Mouse (Mus musculus): ENCODE results near the gene Rpusd3. TPM values are rescaled to one million over a fixed set of nuclear protein-coding genes. Genes with fewer than 3 reads are reported as not detected.

Rpusd3 gene
- total and polyA plus RNA-seq, 3 experiments: 24.8 to 34.1 TPM; not detected in 1

- Histone ChIP-seq H3K79me2 (ENCODE audit: control insufficient read depth, insufficient read depth, low read length, poor library complexity) (peaks cover 18% of the 10 kb centered on the region), H3K4me1 (ENCODE audit: control insufficient read depth in 1 of 2, insufficient read depth in 2 of 2, low read length in 2 of 2) (peaks cover 4 to 16% of the 10 kb centered on the region in 2 experiments), H3K9me3 (replicated peaks; ENCODE audit: insufficient read depth, low read length) (no peaks in the 10 kb centered on the region), H3K27ac (ENCODE audit: control insufficient read depth, low read depth, low read length) (peak overlapping the region; percentile 55; the same call in 1 of the 2 replicates), H3K9ac (ENCODE audit: control insufficient read depth, low read depth, low read length, poor library complexity, severe bottlenecking) (peak overlapping the region; percentile 94), H3K4me3 (ENCODE audit: control insufficient read depth in 1 of 2, insufficient read depth in 1 of 2, low read depth in 2 of 2, low read length in 2 of 2) (peak overlapping the region; percentile 85 to 89), H3K27me3 (ENCODE audit: control insufficient read depth in 1 of 2, insufficient read depth in 2 of 2, low read length in 2 of 2) (no peaks in the 10 kb centered on the region), H3K36me3 (ENCODE audit: control insufficient read depth in 1 of 2, insufficient read depth in 2 of 2, low read length in 2 of 2) (peaks cover 12 to 13% of the 10 kb centered on the region in 2 experiments)
- TF ChIP-seq HCFC1 (IDR thresholded peaks at IDR 0.05; ENCODE audit: low read depth, low read length): no peak
- no peak for TF ChIP-seq ZMIZ1 (IDR thresholded peaks at IDR 0.05; ENCODE audit: low read depth, low read length)
- peak; percentile 55; the same call in 1 of the 2 replicates for TF ChIP-seq MAX (IDR thresholded peaks at IDR 0.05; ENCODE audit: low read length)
- peak; percentile 21; the same call in 1 of the 2 replicates for TF ChIP-seq USF1 (IDR thresholded peaks at IDR 0.05; ENCODE audit: low read depth, low read length)
- 0 out of 2 replicates have a peak, but pooled peaks have one; percentile 21 for TF ChIP-seq JUND (IDR thresholded peaks at IDR 0.05; ENCODE audit: low read depth, low read length)
- TF ChIP-seq E2F4 (IDR thresholded peaks at IDR 0.05; ENCODE audit: borderline replicate concordance, low read depth, low read length): no peak
- no peak for TF ChIP-seq ZKSCAN1 (IDR thresholded peaks at IDR 0.05; ENCODE audit: low read depth, low read length)
- peak; percentile 20; the same call in 1 of the 2 replicates for TF ChIP-seq SMC3 (IDR thresholded peaks at IDR 0.05; ENCODE audit: low read depth, low read length)
- peak; percentile 90 for TF ChIP-seq BHLHE40 (IDR thresholded peaks at IDR 0.05; ENCODE audit: borderline replicate concordance, low read depth, low read length)
- peak; percentile 52; the same call in 1 of the 2 replicates for TF ChIP-seq CHD1 (IDR thresholded peaks at IDR 0.05; ENCODE audit: low read depth, low read length)
- TF ChIP-seq CTCF (IDR thresholded peaks at IDR 0.05 in 2 of 3, conservative IDR thresholded peaks at IDR 0.05 in 1 of 3; ENCODE audit: control insufficient read depth in 1 of 3, insufficient read depth in 1 of 3, low read depth in 2 of 3, low read length in 3 of 3, poor library complexity in 1 of 3, severe bottlenecking in 1 of 3): peak; percentile 28 to 55 (median 51); a peak in 5 of 6 replicates
- peak; percentile 68; the same call in 1 of the 2 replicates for TF ChIP-seq MYC (IDR thresholded peaks at IDR 0.05; ENCODE audit: low read depth, low read length)
- peak; percentile 63 for DNase-seq (ENCODE audit: low read depth, low spot score)
Observed at GRCm38 (mm10) chr6:113443091-113443490, 24.0 kb upstream of the Rpusd3 start.

DNA sequence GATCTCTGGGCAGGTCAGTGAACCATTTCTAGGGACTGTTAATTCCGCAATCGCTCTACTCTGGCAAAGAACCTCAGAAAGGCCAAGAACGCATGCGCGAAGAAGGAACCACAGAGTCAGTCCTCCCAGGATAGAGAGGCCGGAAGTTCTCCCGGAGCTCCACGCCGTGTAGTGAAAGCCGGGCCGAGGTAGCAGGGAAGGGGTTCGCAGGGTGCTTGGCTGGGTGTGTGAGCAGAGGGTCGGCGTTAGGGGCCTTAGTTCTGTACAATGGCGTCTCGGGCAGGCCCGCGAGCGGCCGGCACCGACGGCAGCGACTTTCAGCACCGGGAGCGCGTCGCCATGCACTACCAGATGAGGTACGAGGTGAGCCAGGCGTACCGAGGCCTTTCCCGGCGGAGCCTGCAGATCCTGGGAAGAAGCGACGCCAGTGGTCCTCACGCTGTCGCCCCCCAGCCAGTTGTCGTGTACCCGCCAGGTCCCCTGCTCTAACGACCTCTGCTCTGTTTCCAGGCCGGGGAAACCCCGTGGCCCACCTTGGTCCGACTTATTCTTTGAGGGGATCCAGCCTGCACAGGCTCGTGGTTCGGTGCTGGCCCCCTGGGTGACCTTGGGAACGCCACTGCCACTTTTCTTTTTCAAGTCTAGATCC is 23.4 kb upstream of the Rpusd3 start, which contains the start of gene Jagn1:
Gene Jagn1 (plus strand): TSS at position 128 of the 649 bp plus-strand sequence.
- peaks cover 18% of the 10 kb centered on the region for H3K79me2 ChIP-seq (ENCODE audit: control insufficient read depth, insufficient read depth, low read length, poor library complexity)
- TF ChIP-seq NRF1 (IDR thresholded peaks at IDR 0.05; ENCODE audit: insufficient read depth, low read depth, low read length, poor library complexity, severe bottlenecking) (peak; percentile 80), UBTF (IDR thresholded peaks at IDR 0.05; ENCODE audit: borderline replicate concordance, insufficient read depth, low read depth, low read length) (no peak), ELF1 (IDR thresholded peaks at IDR 0.05; ENCODE audit: low read depth, low read length) (peak; percentile 93), KAT2A (conservative IDR thresholded peaks at IDR 0.05; ENCODE audit: low read depth, low read length) (no peak; the same call in 1 of the 2 replicates), POLR2AphosphoS5 (IDR thresholded peaks at IDR 0.05; ENCODE audit: borderline replicate concordance, low read depth, low read length) (no peak), MXI1 (IDR thresholded peaks at IDR 0.05; ENCODE audit: low read depth, low read length) (peak; percentile 98), CTCF (IDR thresholded peaks at IDR 0.05 in 2 of 3, conservative IDR thresholded peaks at IDR 0.05 in 1 of 3; ENCODE audit: control insufficient read depth in 1 of 3, insufficient read depth in 1 of 3, low read depth in 2 of 3, low read length in 3 of 3, poor library complexity in 1 of 3, severe bottlenecking in 1 of 3) (0 out of 6 replicates have a peak, but pooled peaks of 1 of the 3 experiments have one; percentile 3), EP300 (IDR thresholded peaks at IDR 0.05; ENCODE audit: low read depth in 1 of 2, low read length in 2 of 2) (peak in 1 of 2 experiments; percentile 17; a peak in 1 of 4 replicates), ZMIZ1 (IDR thresholded peaks at IDR 0.05; ENCODE audit: low read depth, low read length) (peak; percentile 79), GABPA (IDR thresholded peaks at IDR 0.05; ENCODE audit: low read depth, low read length) (no peak; the same call in 1 of the 2 replicates), USF1 (IDR thresholded peaks at IDR 0.05; ENCODE audit: low read depth, low read length) (no peak), GATA1 (IDR thresholded peaks at IDR 0.05; ENCODE audit: low read depth, low read length) (no peak), MEF2A (IDR thresholded peaks at IDR 0.05; ENCODE audit: extremely low read depth, insufficient replicate concordance, low read depth, low read length, poor library complexity, severe bottlenecking) (no peak), BHLHE40 (IDR thresholded peaks at IDR 0.05; ENCODE audit: borderline replicate concordance, low read depth, low read length) (no peak), TCF12 (IDR thresholded peaks at IDR 0.05; ENCODE audit: low read depth, low read length) (peak; percentile 75), TAL1 (IDR thresholded peaks at IDR 0.05; ENCODE audit: low read length) (no peak), HCFC1 (IDR thresholded peaks at IDR 0.05; ENCODE audit: low read depth, low read length) (peak; percentile 92), ZNF384 (IDR thresholded peaks at IDR 0.05; ENCODE audit: low read depth, low read length) (no peak), NELFE (IDR thresholded peaks at IDR 0.05; ENCODE audit: low read depth, low read length) (peak; percentile 90), POLR2AphosphoS2 (IDR thresholded peaks at IDR 0.05; ENCODE audit: low read length) (peak; percentile 93; the same call in 1 of the 2 replicates)

More for the DNA sequence above, 23.4 kb upstream of the Rpusd3 start, which contains the start of gene Jagn1:
- H3K9me3 ChIP-seq (replicated peaks; ENCODE audit: insufficient read depth, low read length): no peaks in the 10 kb centered on the region
- H3K9ac ChIP-seq (ENCODE audit: control insufficient read depth, low read depth, low read length, poor library complexity, severe bottlenecking): peak within 1 kb of the TSS; percentile 94
- peaks cover 4 to 16% of the 10 kb centered on the region in 2 experiments for H3K4me1 ChIP-seq (ENCODE audit: control insufficient read depth in 1 of 2, insufficient read depth in 2 of 2, low read length in 2 of 2)
- peaks cover 7 to 13% of the 10 kb centered on the region in 2 experiments for H3K36me3 ChIP-seq (ENCODE audit: control insufficient read depth in 1 of 2, insufficient read depth in 2 of 2, low read length in 2 of 2)
- peak within 1 kb of the TSS; percentile 85 to 89 for H3K4me3 ChIP-seq (ENCODE audit: control insufficient read depth in 1 of 2, insufficient read depth in 1 of 2, low read depth in 2 of 2, low read length in 2 of 2)
- peak; percentile 95 for DNase-seq (ENCODE audit: low read depth, low spot score)
- H3K27ac ChIP-seq (ENCODE audit: control insufficient read depth, low read depth, low read length): peak within 1 kb of the TSS; percentile 55
- H3K27me3 ChIP-seq (ENCODE audit: control insufficient read depth in 1 of 2, insufficient read depth in 2 of 2, low read length in 2 of 2): no peaks in the 10 kb centered on the region

Data from MEL (cell line).